Mouse (Mus musculus): ENCODE measurements around the gene Sod3. TPM values are rescaled to one million over a fixed set of nuclear protein-coding genes. Genes with fewer than 3 reads are reported as not detected.

Gene Sod3
- total and polyA plus RNA-seq, 2 experiments = 7.1 to 35.5 TPM

- WGBS = 65% methylated on average over 9 of the region's 9 CpGs
- TF ChIP-seq POLR2A (IDR thresholded peaks at IDR 0.05; ENCODE audit: extremely low read depth, insufficient read depth, low read length) (no peak), CTCF (IDR thresholded peaks at IDR 0.05; ENCODE audit: low read depth, low read length) (no peak)
- Histone ChIP-seq H3K4me3 (ENCODE audit: insufficient read depth, low read depth, low read length) (no peak overlapping the region), H3K4me1 (ENCODE audit: control insufficient read depth, insufficient read depth, low read length) (no peaks in the 10 kb centered on the region; the same call in 1 of the 2 replicates), H3K27ac (replicated peaks; ENCODE audit: insufficient read depth, low read depth, low read length) (no peak overlapping the region), H3K9ac (ENCODE audit: low read depth, low read length) (no peak overlapping the region), H3K27me3 (ENCODE audit: control insufficient read depth, insufficient read depth, low read length) (no peaks in the 10 kb centered on the region), H3K36me3 (ENCODE audit: control insufficient read depth, insufficient read depth, low read length) (no peaks in the 10 kb centered on the region), H3K79me2 (ENCODE audit: control insufficient read depth, insufficient read depth, low read length) (no peaks in the 10 kb centered on the region)
- no peak for DNase-seq (ENCODE audit: extremely low read depth, low read depth, low spot score)
Observed at GRCm38 (mm10) chr5:52357175-52357754, 6.3 kb upstream of the Sod3 start.

- Histone ChIP-seq H3K79me2 (ENCODE audit: control insufficient read depth, insufficient read depth, low read length) (no peaks in the 10 kb centered on the region), H3K9ac (ENCODE audit: low read depth, low read length) (no peak overlapping the region), H3K4me1 (ENCODE audit: control insufficient read depth, insufficient read depth, low read length) (no peaks in the 10 kb centered on the region; the same call in 1 of the 2 replicates), H3K27me3 (ENCODE audit: control insufficient read depth, insufficient read depth, low read length) (no peaks in the 10 kb centered on the region), H3K27ac (replicated peaks; ENCODE audit: insufficient read depth, low read depth, low read length) (no peak overlapping the region), H3K4me3 (ENCODE audit: insufficient read depth, low read depth, low read length) (no peak overlapping the region), H3K36me3 (ENCODE audit: control insufficient read depth, insufficient read depth, low read length) (no peaks in the 10 kb centered on the region)
- WGBS = 77% methylated on average over 6 of the region's 6 CpGs
- no peak for DNase-seq (ENCODE audit: extremely low read depth, low read depth, low spot score)
- TF ChIP-seq CTCF (IDR thresholded peaks at IDR 0.05; ENCODE audit: low read depth, low read length) (no peak), POLR2A (IDR thresholded peaks at IDR 0.05; ENCODE audit: extremely low read depth, insufficient read depth, low read length) (no peak)
Observed at GRCm38 (mm10) chr5:52358120-52358519, 5.5 kb upstream of the Sod3 start.

- Histone ChIP-seq H3K27me3 (ENCODE audit: control insufficient read depth, insufficient read depth, low read length) (no peaks in the 10 kb centered on the region), H3K4me3 (ENCODE audit: insufficient read depth, low read depth, low read length) (no peak overlapping the region), H3K79me2 (ENCODE audit: control insufficient read depth, insufficient read depth, low read length) (no peaks in the 10 kb centered on the region), H3K36me3 (ENCODE audit: control insufficient read depth, insufficient read depth, low read length) (no peaks in the 10 kb centered on the region), H3K4me1 (ENCODE audit: control insufficient read depth, insufficient read depth, low read length) (no peaks in the 10 kb centered on the region; the same call in 1 of the 2 replicates), H3K27ac (replicated peaks; ENCODE audit: insufficient read depth, low read depth, low read length) (peak overlapping the region; percentile 74), H3K9ac (ENCODE audit: low read depth, low read length) (no peak overlapping the region)
- TF ChIP-seq CTCF (IDR thresholded peaks at IDR 0.05; ENCODE audit: low read depth, low read length) = no peak
- no peak for TF ChIP-seq POLR2A (IDR thresholded peaks at IDR 0.05; ENCODE audit: extremely low read depth, insufficient read depth, low read length)
- DNase-seq (ENCODE audit: extremely low read depth, low read depth, low spot score) = no peak
- 63% methylated on average over 21 of the region's 21 CpGs for WGBS
Observed at GRCm38 (mm10) chr5:52360286-52361049, 3.1 kb upstream of the Sod3 start.

- Histone ChIP-seq H3K4me1 (ENCODE audit: control insufficient read depth, insufficient read depth, low read length) (no peaks in the 10 kb centered on the region), H3K27me3 (ENCODE audit: control insufficient read depth, insufficient read depth, low read length) (no peaks in the 10 kb centered on the region), H3K27ac (replicated peaks; ENCODE audit: insufficient read depth, low read depth, low read length) (peak overlapping the region; percentile 39; the same call in 1 of the 2 replicates), H3K4me3 (ENCODE audit: insufficient read depth, low read depth, low read length) (no peak overlapping the region), H3K9ac (ENCODE audit: low read depth, low read length) (no peak overlapping the region), H3K36me3 (ENCODE audit: control insufficient read depth, insufficient read depth, low read length) (no peaks in the 10 kb centered on the region), H3K79me2 (ENCODE audit: control insufficient read depth, insufficient read depth, low read length) (no peaks in the 10 kb centered on the region)
- DNase-seq (ENCODE audit: extremely low read depth, low read depth, low spot score) = no peak
- TF ChIP-seq CTCF (IDR thresholded peaks at IDR 0.05; ENCODE audit: low read depth, low read length) (no peak), POLR2A (IDR thresholded peaks at IDR 0.05; ENCODE audit: extremely low read depth, insufficient read depth, low read length) (no peak)
- 82% methylated on average over 6 of the region's 6 CpGs for WGBS
Observed at GRCm38 (mm10) chr5:52362776-52363467, 669 bp upstream of the Sod3 start.

GRCm38 (mm10) chr5:52364521-52364920, 930 bp downstream of the Sod3 start:
- DNase-seq (ENCODE audit: extremely low read depth, low read depth, low spot score) = no peak
- TF ChIP-seq CTCF (IDR thresholded peaks at IDR 0.05; ENCODE audit: low read depth, low read length) (no peak), POLR2A (IDR thresholded peaks at IDR 0.05; ENCODE audit: extremely low read depth, insufficient read depth, low read length) (no peak)
- 0 out of 2 replicates have a peak, but pooled peaks cover 4% of the 10 kb centered on the region for H3K27me3 ChIP-seq (ENCODE audit: control insufficient read depth, insufficient read depth, low read length)
- no peaks in the 10 kb centered on the region for H3K36me3 ChIP-seq (ENCODE audit: control insufficient read depth, insufficient read depth, low read length)
- H3K4me3 ChIP-seq (ENCODE audit: insufficient read depth, low read depth, low read length) = no peak overlapping the region; the same call in 1 of the 2 replicates
- WGBS = 70% methylated on average over 5 of the region's 5 CpGs
- H3K27ac ChIP-seq (replicated peaks; ENCODE audit: insufficient read depth, low read depth, low read length) = no peak overlapping the region
- no peak overlapping the region for H3K9ac ChIP-seq (ENCODE audit: low read depth, low read length)
- no peaks in the 10 kb centered on the region for H3K79me2 ChIP-seq (ENCODE audit: control insufficient read depth, insufficient read depth, low read length)
- H3K4me1 ChIP-seq (ENCODE audit: control insufficient read depth, insufficient read depth, low read length) = no peaks in the 10 kb centered on the region

Measured in liver, adult 2 months (tissue).